Mouse (Mus musculus) MEL (cell line): Measurements from ENCODE around the gene Fdxr.

ENCODE experiments used
- CTCF ChIP-seq, 3 experiments: IDR thresholded peaks in 2 of 3; conservative IDR thresholded peaks in 1 of 3; 2 replicates each; pipeline ENCODE4 v1.5.1; 2011 to 2012; ENCODE audit warnings: low read length in 3 of 3, low read depth in 2 of 3, mild to moderate bottlenecking in 2 of 3, improper control_type of control experiment in 1 of 3, inconsistent platforms in 1 of 3, mixed read lengths in 1 of 3, moderate library complexity in 1 of 3; ENCODE audit not compliant: control insufficient read depth in 1 of 3, insufficient read depth in 1 of 3, poor library complexity in 1 of 3, severe bottlenecking in 1 of 3
- EP300 ChIP-seq, 2 experiments: IDR thresholded peaks; 2 replicates each; pipeline ENCODE4 v1.6.1; 2011; ENCODE audit warnings: improper control_type of control experiment in 2 of 2, low read length in 2 of 2, low read depth in 1 of 2, mild to moderate bottlenecking in 1 of 2
- JUND ChIP-seq: IDR thresholded peaks from 2 replicates; pipeline ENCODE4 v1.6.1; 2011; ENCODE audit warnings: low read depth, mild to moderate bottlenecking, improper control_type of control experiment, low read length
- KAT2A ChIP-seq: conservative IDR thresholded peaks from 2 replicates; pipeline ENCODE4 v1.6.1; 2012; ENCODE audit warnings: low read depth, low read length, improper control_type of control experiment, inconsistent platforms
- MXI1 ChIP-seq: IDR thresholded peaks from 2 replicates; pipeline ENCODE4 v1.6.1; 2011; ENCODE audit warnings: mild to moderate bottlenecking, low read depth, low read length, improper control_type of control experiment
- NRF1 ChIP-seq: IDR thresholded peaks from 2 replicates; pipeline ENCODE4 v1.6.1; 2014; ENCODE audit warnings: low read depth, mild to moderate bottlenecking, inconsistent platforms, low read length, improper control_type of control experiment, moderate library complexity; ENCODE audit not compliant: poor library complexity, insufficient read depth, severe bottlenecking
- POLR2A ChIP-seq, 2 experiments: IDR thresholded peaks; 2 replicates each; pipeline ENCODE4 v1.6.1; 2011 to 2012; ENCODE audit warnings: low read length in 2 of 2, mild to moderate bottlenecking in 2 of 2, control low read depth in 1 of 2, improper control_type of control experiment in 1 of 2, low read depth in 1 of 2, moderate library complexity in 1 of 2; ENCODE audit not compliant: control insufficient read depth in 1 of 2, insufficient read depth in 1 of 2, poor library complexity in 1 of 2
- POLR2AphosphoS2 ChIP-seq: IDR thresholded peaks from 2 replicates; pipeline ENCODE4 v1.6.1; 2011; ENCODE audit warnings: low read length, improper control_type of control experiment
- UBTF ChIP-seq: IDR thresholded peaks from 2 replicates; pipeline ENCODE4 v1.6.1; 2012; ENCODE audit warnings: low read depth, mild to moderate bottlenecking, inconsistent platforms, low read length, improper control_type of control experiment, moderate library complexity, borderline replicate concordance; ENCODE audit not compliant: insufficient read depth
- USF1 ChIP-seq: IDR thresholded peaks from 2 replicates; pipeline ENCODE4 v1.6.1; 2014; ENCODE audit warnings: low read depth, mild to moderate bottlenecking, inconsistent platforms, low read length, improper control_type of control experiment, moderate library complexity
- USF2 ChIP-seq, 2 experiments: IDR thresholded peaks; 2 replicates each; pipeline ENCODE4 v1.6.1; 2011 to 2012; ENCODE audit warnings: improper control_type of control experiment in 2 of 2, low read length in 2 of 2, borderline replicate concordance in 1 of 2, inconsistent platforms in 1 of 2, low read depth in 1 of 2, mild to moderate bottlenecking in 1 of 2; ENCODE audit not compliant: insufficient read depth in 1 of 2
- ZC3H11A ChIP-seq: IDR thresholded peaks from 2 replicates; pipeline ENCODE4 v1.6.1; 2012; ENCODE audit warnings: low read depth, mild to moderate bottlenecking, inconsistent platforms, low read length, improper control_type of control experiment
- ZKSCAN1 ChIP-seq: IDR thresholded peaks from 2 replicates; pipeline ENCODE4 v1.6.1; 2012; ENCODE audit warnings: low read depth, mild to moderate bottlenecking, inconsistent platforms, low read length, improper control_type of control experiment, moderate library complexity
- ZMIZ1 ChIP-seq: IDR thresholded peaks from 2 replicates; pipeline ENCODE4 v1.6.1; 2012; ENCODE audit warnings: low read depth, mild to moderate bottlenecking, inconsistent platforms, low read length, improper control_type of control experiment, moderate library complexity

- TF ChIP-seq CTCF (IDR thresholded peaks at IDR 0.05 in 2 of 3, conservative IDR thresholded peaks at IDR 0.05 in 1 of 3; ENCODE audit: control insufficient read depth in 1 of 3, insufficient read depth in 1 of 3, low read depth in 2 of 3, low read length in 3 of 3, poor library complexity in 1 of 3, severe bottlenecking in 1 of 3) (no peak), USF1 (no peak), KAT2A (no peak), POLR2A (IDR thresholded peaks at IDR 0.05; ENCODE audit: control insufficient read depth in 1 of 2, insufficient read depth in 1 of 2, low read depth in 1 of 2, low read length in 2 of 2, poor library complexity in 1 of 2) (no peak), EP300 (IDR thresholded peaks at IDR 0.05; ENCODE audit: low read depth in 1 of 2, low read length in 2 of 2) (no peak), MXI1 (no peak), USF2 (IDR thresholded peaks at IDR 0.05; ENCODE audit: borderline replicate concordance in 1 of 2, insufficient read depth in 1 of 2, low read depth in 1 of 2, low read length in 2 of 2) (no peak), ZC3H11A (no peak), ZKSCAN1 (no peak), ZMIZ1 (no peak), UBTF (no peak), POLR2AphosphoS2 (no peak), JUND (no peak), NRF1 (no peak)
These were observed 53.4 kb downstream of the Fdxr start for GRCm38 (mm10) chr11:115223451-115223850.
